Mouse (Mus musculus) adrenal gland, postnatal 0 days (tissue): ENCODE measurements around the gene Obox3. TPM values are rescaled to one million over a fixed set of nuclear protein-coding genes. Genes with fewer than 3 reads are reported as not detected.

Experiments used
- polyA plus RNA-seq: library from polyadenylated mRNA; unstranded; fragments of >200 nt; fragmentation: Nextera tagmentation; extraction: Ambion mirVana; gene quantifications from 2 replicates; pipeline ENCODE4 v1.2.1, GENCODE M21; 2015

Gene Obox3
- not detected in 2 replicates for polyA plus RNA-seq

GRCm38 (mm10) chr7:15639802-15640201 is at the start of gene Obox3:
Gene Obox3, minus strand, starts transcription at chr7:15639902.

Other genes with a start within 250 kb of the Obox3 start
- gene Obox5, start 110.2 kb upstream of the Obox3 start, polyA plus RNA-seq: not detected in 2 replicates
- gene Obox6, start 199.8 kb upstream of the Obox3 start, polyA plus RNA-seq: not detected in 2 replicates
- gene Crx, start 240.1 kb upstream of the Obox3 start, polyA plus RNA-seq: not detected in 2 replicates
- 1.7 and 1.9 TPM in 2 replicates for gene Crxos, start 242.7 kb upstream of the Obox3 start, polyA plus RNA-seq